Mouse (Mus musculus): ENCODE results near the gene Lad1.

Gene Lad1

DNA sequence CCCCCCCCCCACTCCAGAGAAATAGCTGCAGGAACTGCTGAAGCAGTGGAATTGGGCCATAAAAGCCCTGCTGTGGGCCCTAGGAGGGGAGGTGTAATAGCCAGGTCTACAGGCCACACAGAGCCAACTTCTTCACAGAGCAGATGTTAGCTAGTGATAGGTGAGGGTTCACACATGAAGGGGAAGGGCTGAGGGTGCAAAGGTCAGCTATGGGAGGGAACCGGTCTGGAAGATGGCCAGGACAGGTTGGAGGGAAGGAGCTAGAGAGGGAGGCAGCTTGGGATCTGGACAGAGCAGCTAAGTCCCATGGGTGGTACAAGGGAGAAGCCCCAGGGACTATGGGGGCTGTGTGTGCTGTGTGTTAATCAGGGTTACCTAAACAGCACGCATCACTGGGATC is 8.2 kb upstream of the Lad1 start:
- DNase-seq (ENCODE audit: low spot score), result peak; percentile 72

DNA sequence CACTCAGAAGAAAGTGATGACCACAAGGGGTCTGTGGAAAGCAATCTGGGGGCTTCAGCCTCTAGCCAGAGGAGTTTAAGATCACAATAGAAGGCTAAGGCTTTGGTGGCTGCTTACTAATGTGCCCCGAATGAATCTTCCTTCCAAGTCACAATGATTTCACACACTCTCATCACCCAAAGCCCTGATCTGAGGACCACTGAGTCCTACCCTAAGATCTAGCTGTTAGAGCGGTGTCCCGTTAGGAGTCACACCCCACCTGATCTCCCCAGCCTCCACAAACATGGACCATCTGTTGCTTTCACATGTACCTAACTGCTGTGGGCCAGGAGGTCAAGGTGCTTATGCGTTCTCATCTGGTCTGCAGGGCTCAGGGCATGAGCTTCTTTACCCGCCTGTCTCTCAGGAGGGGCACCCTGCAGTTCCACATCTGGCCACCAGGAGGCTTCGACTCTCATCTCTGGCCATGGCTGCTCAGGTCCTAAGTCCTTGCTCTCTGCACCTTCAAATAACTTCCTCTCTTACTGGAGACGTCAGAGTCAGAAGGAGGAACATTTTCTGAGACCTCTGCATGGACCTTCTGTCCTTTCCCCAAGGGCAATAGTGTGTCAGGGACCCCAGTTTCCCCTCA is 7.3 kb upstream of the Lad1 start:
- DNase-seq (ENCODE audit: low spot score), result peak; percentile 76

DNA sequence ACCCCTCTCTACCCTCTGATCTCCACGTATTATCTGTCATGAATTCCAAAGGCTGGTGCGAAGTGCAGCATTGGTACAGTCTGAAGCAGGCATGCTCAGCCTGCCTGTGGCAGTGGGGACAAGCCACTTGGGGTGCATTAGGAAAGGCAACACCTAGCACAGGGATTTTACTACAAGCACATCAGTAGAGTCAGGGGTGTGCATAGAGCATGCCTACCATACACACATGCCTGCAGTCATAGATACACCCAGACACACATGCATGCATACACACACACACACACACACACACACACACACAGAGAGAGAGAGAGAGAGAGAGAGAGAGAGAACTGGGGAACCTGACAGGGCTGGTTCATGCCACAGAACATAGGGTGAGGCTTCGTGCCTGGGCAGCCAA is 6.2 kb upstream of the Lad1 start:
- DNase-seq (ENCODE audit: low spot score), result no peak

DNA sequence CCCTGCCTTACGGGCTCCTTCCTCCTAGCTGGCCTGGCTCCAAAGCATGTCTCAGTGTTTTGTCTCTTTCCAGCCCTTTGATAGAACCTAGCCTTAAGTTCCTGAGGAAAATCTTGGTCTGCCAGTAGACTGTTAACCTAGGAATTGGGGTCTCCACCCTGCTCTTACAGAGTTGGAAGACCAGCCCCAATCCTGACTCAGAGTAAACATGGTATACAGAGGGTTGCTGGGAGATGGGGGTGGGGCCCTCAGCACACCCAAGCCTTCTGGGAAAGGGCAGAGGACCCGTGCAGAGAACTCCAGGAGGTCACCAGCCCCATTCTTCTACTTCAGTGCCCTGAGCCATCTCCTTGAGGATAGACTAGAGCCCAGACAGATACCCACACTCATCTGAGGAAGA is 5.8 kb upstream of the Lad1 start:
- DNase-seq (ENCODE audit: low spot score), result no peak

DNA sequence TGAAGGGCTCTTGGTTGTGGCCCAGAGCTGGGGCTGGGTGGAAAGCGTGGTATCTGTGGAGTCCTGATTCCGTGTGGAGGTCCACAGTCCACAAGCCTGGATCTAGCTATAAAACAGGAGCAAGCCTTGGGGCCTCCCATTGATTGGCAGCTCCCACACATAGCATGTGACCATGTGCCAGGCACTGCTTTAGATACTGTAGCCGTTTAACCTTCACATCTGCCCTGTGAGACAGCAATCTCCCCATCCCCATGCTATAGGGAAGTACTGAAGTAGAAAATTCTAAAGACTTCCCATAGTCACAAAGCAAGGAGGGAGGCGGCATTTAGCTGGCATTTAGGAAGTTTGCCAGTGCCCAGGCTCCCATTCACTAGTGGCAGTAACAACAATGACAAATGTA is 5.3 kb upstream of the Lad1 start:
- no peak for DNase-seq (ENCODE audit: low spot score)

DNA sequence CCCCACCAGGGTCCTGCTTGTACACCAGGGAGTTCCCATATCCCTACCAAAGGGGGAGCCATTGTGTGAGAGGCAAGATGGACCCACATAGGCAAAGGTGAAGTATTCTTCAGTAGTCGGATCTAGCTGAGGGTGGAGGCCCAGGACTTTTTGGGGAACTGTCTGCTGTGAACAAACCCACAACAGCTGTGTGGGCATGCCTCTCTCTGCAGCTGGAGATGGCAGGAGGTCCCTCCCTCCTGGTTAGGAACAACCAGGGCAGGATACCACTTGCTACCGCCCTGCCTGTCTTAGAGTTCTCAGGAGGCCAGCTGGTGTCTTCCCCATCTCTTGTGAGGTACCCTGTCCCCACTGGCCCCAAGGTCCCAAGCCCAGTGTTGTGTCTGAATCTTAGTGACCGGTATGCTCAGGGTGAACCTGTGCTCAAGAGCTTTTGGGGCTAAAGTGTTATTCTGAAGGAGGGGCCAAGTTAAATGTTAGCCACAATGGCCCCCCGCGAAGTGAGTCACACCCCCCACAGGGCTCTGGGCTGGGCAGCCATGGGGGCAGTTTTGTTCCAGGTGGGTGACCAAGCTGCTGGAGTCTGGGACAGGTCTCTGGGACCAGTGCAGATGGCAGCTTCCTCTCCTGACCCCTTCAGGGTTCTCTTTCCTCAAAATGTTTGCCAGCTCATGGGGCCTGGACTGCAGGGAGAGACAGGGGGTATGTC is 4.6 kb upstream of the Lad1 start:
- no peak for DNase-seq (ENCODE audit: low spot score)

DNA sequence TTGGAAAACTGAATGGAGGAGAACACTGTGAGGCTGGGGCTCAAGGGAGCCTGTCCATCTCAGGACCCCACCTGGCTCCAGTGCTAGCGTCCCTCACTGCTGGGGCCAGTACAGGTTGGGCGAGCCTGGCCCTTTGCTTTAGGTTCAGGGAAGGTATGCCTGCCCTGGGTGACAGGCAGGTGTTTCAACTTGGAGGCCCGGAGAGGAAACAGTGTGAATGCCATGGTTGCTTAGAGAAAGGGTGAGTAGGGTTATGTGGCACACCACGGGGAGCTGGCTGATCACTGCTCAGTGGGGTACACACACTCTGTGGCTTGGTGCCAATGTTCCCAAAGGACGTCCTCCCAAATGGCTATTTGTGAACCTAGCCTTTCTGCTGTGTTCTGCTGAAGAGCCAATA is 3.9 kb upstream of the Lad1 start:
- no peak for DNase-seq (ENCODE audit: low spot score)

DNA sequence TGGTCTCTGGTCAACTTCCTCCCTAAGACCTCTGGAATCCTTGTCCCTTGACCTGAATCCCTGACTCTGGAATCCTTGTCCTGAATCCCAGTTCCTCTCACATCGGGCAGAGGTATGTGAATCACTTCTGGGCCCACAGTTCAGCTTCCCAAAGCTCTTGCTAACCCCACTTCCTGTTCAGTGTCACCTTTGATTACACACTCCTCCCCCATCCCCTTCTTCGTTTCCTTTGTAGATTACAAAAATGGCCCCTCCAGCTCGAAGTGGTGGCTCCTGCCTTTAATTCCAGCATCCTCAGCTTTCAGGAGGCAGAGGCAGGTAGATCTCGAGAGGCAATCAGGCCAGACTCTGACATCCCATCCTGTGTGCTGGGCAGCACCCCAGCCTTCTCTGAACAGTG is 803 bp upstream of the Lad1 start:
- DNase-seq (ENCODE audit: low spot score), result no peak

DNA sequence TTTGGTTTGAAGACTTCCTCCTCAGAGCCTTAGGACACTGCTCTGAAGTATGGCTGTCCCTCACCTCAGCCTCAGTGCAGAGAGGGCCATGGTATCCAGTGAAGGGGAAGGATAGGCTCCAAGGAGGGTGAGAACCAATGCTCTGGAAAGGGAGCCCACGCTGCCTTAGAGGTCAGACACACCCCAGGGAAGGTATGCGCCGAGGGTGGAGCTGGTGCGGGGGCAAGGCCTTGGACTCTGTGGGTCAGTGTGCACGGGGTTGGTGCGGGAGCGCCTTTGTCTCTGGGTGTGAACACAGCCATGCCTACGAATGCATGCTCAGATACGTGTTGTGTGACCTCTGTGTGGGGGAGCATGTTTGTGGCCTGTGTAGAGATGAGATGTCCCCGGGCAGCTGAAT is 1.7 kb downstream of the Lad1 start:
- peak; percentile 62 for DNase-seq (ENCODE audit: low spot score)

DNA sequence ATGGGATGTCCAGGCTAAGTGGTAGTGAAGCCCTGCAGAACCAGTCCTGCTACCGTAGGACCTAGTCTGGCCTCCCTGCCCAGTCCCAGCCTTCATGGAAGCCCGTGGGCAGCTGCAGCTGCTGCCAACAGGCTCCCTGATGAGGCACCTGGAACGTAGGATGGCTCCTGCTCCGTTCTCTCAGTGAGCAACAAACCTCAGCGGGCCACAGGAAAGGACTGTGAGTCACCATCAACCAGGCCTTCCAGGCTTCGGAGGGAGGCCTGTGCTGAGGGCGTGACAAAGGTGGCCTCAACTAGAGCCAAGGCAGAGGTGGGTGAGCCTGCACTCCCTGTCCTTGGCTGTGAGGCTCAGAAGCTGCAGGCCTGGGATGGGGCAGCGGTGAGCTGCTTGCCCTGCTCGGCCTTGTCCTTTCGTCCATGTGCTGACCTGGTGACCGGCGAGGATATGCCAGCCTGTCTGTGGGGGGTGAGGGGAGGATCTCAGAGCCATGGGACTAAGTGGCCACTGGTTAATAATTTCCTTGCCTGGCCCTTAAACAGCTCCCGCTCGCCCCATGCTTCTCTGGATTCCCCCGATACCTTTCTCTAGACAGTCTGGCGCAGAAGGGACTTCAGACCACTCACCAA is 2.5 kb downstream of the Lad1 start:
- peak; percentile 75 for DNase-seq (ENCODE audit: low spot score)

DNA sequence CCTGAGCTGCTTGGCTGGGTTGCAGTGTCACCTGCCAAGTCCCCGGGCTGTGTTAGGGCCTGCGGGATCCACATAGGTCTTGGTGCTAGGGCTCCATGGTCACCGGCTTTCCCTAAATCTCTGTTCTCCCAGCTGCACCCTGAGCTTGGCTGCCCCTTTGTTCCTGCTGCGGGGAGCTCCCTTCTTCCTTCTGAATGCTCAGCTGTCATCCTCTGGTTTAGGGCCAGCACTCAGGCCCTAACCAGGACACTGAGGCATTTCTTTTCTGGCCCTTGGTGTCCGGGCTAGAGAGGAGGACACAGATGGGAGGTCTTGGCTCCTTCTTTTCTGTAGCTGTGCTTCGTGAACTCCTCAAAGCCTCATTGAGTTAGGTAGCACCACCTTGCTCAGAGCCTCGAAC is 3.4 kb downstream of the Lad1 start:
- DNase-seq (ENCODE audit: low spot score), result no peak

DNA sequence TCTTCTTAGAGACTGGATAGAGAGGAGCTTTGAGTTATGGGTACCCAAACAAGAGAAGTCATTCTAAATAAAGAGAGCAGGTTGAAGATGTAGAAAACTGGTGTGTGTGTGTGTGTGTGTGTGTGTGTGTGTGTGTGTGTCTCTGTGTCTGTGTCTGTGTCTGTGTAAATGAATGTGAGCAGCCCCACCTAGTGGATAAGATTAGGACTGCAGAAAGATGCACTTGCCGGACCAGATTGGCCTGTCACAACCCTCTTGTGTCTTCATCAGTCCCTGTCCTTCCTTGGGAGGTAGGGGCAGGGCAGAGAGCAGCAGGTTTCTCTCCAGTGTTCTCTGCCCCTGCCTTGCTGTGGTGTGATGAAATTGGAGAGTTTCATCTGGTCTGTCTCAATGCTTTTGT is 10.5 kb downstream of the Lad1 start:
- peak; percentile 48 for DNase-seq (ENCODE audit: low spot score)

DNA sequence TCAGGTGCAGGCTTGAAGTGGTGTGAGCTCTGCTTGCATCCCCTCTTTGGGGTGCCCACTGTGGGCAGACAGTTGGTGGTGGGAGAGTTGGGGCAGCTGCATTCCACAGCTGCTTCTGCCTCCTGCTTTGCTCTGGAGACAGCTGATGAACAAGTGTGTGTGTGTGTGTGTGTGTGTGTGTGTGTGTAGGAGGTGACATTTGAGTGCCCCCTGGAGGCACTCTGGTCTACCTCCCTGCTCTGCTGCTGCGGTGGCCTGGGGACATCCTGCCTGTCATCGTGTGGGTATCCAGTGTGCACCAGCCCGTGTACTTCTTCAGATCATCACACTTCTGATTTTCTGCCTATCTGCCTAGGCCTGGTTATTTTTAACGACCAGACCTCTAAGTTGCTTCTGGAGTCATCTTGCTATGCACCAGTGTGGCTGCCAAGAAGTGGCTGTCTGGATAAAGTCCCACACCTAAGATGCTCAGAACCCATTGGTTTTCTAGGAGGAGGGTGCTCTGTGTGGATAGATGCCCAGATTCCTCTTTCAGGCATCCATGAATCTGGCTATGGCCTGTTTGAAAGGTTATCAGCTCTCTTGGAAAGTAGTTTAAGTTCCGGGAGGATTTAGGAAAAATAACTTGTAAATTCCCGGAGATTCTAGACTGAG is 15.9 kb downstream of the Lad1 start:
- DNase-seq (ENCODE audit: low spot score), result no peak

DNA sequence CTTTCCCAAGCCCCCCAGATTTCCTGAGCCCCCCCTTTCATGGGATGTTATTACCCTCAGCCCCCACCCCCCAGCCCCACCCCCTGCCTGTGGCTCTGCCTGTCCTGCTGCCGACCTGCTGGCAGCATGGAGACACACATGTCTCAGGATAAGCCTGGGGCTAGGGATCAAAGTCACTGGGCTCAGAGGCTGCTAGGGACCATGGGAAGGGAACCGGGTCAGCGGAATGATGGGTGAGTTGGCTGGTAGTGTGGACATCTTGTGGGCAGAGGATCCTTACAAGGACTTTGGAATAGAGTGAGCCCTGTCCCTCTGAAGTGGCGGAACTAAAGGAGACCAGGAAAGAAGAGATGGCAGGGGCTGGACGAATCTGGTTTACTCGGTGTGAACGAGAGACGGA is 16.6 kb downstream of the Lad1 start:
- no peak for DNase-seq (ENCODE audit: low spot score)

DNA sequence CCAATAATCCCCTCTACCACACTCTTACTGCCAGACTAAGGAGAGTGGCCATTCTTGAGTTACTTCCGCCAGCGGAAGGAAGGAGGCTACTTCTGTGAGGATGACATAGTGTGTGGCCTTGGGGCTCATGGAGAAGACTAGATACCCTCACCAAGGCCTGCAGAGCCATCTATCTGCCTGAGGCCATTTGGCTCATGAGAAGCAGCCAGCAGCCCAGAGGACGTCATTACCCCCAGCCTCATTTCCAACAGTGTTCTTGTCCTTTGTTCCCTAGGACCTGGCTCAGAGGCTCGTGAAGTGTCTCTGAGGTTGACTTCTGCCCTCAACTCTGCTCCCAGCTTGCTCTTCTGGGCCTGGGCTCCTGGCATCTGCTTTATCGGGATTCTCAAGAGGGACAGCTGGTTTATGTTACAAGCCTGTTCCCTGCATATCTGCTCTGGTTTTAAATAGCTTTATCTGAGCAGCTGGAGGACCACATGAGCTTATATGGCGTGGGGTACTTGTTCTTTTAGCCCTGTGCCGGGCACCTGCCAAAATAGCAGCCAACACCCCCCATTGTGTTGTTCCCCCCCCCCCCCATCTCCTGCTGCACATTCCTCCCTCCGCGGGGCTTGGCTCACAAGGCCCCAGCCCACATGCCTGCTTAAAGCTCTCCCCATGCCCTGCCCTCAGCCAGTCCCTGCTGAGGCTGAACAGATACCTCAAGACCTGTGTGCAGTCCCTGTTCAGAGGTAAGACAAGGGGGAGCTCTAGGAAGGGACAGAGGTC is 17.5 kb downstream of the Lad1 start, which contains the start of gene Tnnt2:
TSS of gene Tnnt2 (plus strand) at position 639 of the 768 bp plus-strand sequence.
- DNase-seq (ENCODE audit: low spot score), result peak; percentile 45

DNA sequence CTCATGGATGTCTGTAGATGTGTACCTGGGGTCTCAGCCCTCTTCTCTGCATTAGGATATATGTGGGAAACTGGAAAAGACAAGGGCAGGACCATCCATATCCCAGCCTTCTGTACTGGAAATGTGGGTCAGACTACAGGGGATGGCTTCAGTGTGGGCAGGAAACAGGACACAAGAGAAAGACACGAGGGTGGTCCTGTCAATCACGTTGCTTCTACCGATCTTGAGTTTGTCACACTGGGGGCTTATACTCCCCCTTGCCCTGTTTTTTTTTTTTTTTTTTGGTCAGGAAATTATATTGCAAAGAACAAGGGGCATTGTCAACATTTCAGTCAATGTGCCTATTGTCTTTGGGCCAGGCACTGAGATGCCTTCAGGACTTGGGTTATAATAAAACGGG is 20.2 kb downstream of the Lad1 start:
- DNase-seq (ENCODE audit: low spot score), result no peak

DNA sequence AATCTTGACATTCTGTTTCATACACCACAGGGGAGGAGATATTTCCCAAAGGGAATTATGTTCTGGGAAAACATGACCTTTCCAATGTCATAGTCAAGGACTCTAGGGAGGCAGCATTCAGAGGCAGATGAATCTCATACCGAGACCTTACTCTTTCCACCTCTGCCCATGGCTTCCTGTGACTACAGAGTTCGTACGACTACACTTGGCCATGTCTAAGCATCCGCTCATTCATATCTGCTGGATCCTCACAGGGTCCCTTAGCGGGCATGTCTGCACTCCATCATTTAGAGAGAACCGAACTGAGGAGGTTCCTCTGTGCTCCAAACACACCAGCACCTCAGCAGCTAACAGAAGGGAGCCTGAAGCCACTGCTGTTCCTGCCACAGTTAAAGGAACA is 20.7 kb downstream of the Lad1 start:
- no peak for DNase-seq (ENCODE audit: low spot score)

DNA sequence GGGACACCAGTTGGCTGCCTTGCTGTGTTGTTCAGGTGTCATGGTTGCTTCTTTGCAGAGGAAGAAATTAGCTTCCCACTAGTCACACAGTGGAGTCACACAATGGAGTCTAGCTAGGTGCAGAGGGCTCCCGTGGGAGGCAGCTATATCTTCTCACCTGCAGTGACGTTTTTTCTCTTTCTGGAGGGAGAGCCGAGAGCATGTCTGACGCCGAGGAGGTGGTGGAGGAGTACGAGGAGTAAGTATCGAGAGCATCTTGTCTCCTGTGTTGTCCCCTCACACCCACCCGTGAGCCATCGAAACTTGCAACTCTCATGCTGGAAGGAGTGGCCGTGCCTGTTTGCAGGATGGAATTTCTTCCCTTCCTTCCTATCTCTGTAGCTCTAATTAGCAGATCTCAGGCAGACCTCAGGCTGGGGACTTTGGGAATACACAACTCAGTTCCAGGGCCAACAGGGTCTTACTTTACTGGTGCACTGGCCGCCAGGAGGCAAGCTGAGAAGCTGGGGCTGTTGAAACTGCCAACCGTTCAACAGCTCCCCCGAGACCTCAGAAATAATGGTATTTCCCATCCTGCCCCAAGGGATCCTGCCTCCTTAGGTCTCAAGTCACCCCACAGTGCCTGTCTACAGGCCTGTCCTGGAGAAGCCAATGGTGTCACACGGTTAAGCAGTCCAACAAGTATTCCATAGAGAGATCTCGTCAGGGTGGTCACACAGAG is 22.4 kb downstream of the Lad1 start:
- DNase-seq (ENCODE audit: low spot score), result no peak

DNA sequence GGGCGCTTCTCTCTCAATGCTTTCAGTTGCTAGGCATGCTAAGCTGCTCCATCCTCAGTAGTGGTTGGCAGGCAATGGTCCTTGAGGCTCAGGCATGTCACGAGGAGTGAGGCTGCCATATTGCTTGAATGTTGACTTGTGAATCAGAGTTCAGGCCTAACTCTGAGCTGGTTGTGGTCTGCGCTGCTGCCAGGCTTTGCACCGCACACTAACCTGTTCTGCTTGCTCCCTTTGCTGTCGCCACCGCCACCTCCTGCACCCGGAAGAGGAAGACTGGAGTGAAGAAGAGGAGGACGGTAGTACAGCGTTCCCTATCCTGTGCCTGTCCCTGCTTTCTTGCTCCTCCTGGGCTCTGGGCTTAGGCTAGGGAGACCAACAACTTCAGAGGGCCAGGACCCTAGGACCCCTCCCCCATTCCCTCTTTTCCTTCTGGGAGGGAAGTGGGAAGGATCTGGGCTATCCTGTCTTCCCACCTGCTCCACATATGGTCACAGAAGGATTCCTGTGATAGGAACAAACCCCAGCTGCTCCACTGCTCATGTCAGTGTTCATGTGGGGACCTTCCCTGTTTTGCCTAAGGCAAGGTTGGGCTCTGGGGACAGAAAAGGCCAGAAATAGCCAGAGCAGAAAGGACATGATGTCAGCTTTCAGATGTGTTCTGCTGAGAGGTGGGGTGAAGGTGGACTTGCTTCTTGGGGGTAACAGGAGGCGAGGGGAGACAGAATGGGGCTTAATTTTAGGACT is 25.3 kb downstream of the Lad1 start:
- no peak for DNase-seq (ENCODE audit: low spot score)

DNA sequence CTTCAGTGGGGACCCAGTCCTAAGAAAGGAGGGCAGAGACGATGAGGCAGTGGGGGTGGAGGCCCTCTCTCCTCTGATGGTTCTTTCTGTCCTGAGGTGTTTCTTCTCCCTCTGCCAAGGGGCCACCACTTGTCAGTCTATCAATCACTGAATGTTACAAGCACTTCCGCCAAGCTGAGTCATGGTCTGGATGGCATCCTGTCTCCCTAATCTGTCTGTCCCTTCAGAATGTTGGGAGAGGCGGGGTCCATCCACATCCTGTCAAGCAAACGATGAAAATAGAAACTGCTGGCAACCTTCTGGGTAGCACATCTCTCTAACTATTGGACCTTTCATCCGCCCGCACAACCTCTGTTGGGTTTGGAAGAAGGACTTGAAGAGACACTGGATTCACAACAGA is 26.1 kb downstream of the Lad1 start:
- DNase-seq (ENCODE audit: low spot score), result no peak

DNA sequence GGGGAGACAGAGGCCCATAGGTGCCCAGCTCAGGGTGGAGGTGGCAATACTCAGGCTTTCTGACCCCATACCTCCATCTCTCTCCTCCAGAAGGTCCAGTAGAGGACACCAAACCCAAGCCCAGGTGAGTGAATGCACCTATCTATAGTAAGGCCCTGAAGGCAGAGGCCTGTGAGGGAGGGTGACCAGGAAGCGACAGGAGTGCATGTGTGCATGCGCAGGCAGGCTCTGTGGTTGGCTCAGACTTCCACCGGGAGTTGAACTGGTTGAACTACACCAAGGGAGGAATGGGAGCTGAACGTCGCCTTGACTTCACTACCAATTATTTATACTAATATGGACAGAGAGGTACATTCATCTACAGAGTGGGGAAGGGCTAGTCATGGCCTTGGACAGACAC is 28.2 kb downstream of the Lad1 start:
- DNase-seq (ENCODE audit: low spot score), result no peak
